ENCODE assay signal across 21 mouse cellular contexts in genomic region chr1:165695392-165696014, GRCm38 (mm10). TPM values are rescaled to one million over a fixed set of nuclear protein-coding genes. Genes with fewer than 3 reads are reported as not detected.
DNase-seq lines count a peak whose midpoint lies in the region; ATAC-seq and TF ChIP-seq lines count a peak whose summit lies in the region.
"Had no signal": no experiment of that assay in that cellular context is flagged by ENCODE, and none has a peak within 500 bp of the region (broad histone marks: within the 10 kb centered on the region; RNA-seq: fewer than 3 reads in every experiment).

No protein-coding gene starts in this region.

- DNase-seq in heart, embryonic 10.5 days (ENCODE audit: low spot score), result no peak
- no peak for DNase-seq in heart, adult 8-10 months (ENCODE audit: low spot score)
- no peak for DNase-seq in heart, adult 9 months (ENCODE audit: low spot score in 2 of 2)
- DNase-seq in kidney, adult 2 months, result no peak
- DNase-seq in forelimb bud, embryonic 11.5 days (ENCODE audit: low read depth, low spot score), result peak; percentile 54
- no peak for DNase-seq in lung, postnatal 36 days
- DNase-seq: adrenal gland, postnatal 14 days; cerebellum, adult 8-10 months; gastrocnemius, postnatal 10 days; left cerebral cortex, postnatal 4 days; liver, postnatal 0 days had no signal

- no peak overlapping the region for H3K4me3 ChIP-seq in heart, embryonic 10.5 days
- no peak overlapping the region for H3K4me3 ChIP-seq in heart, embryonic 16.5 days (ENCODE audit: low read length)
- no peak overlapping the region for H3K4me3 ChIP-seq in kidney, embryonic 15.5 days (replicated peaks)
- no peak overlapping the region for H3K4me3 ChIP-seq in kidney, adult 2 months (ENCODE audit: insufficient read depth, low read depth, low read length)
- H3K4me3 ChIP-seq: forebrain, embryonic 13.5 days; intestine, embryonic 15.5 days; left cerebral cortex, adult 2 months; neural tube, embryonic 15.5 days had no signal

- no peaks in the 10 kb centered on the region for H3K9me3 ChIP-seq in heart, embryonic 10.5 days
- no peaks in the 10 kb centered on the region for H3K9me3 ChIP-seq in heart, embryonic 16.5 days (replicated peaks; ENCODE audit: control insufficient read depth, low read length)
- H3K9me3 ChIP-seq in kidney, embryonic 15.5 days (replicated peaks), result no peaks in the 10 kb centered on the region
- H3K9me3 ChIP-seq: forebrain, embryonic 13.5 days; intestine, embryonic 15.5 days; neural tube, embryonic 15.5 days had no signal

- peaks cover 94% of the 10 kb centered on the region for H3K4me1 ChIP-seq in heart, embryonic 10.5 days
- H3K4me1 ChIP-seq in heart, embryonic 16.5 days (ENCODE audit: control insufficient read depth, insufficient read depth, low read length), result peaks cover 82% of the 10 kb centered on the region
- peaks cover 76% of the 10 kb centered on the region for H3K4me1 ChIP-seq in kidney, embryonic 15.5 days
- peaks cover 27% of the 10 kb centered on the region for H3K4me1 ChIP-seq in kidney, adult 2 months (ENCODE audit: control insufficient read depth, insufficient read depth, low read length)

- H3K27ac ChIP-seq in heart, embryonic 10.5 days, result peak overlapping the region; percentile 74
- H3K27ac ChIP-seq in heart, embryonic 16.5 days (ENCODE audit: low read length), result peak overlapping the region; percentile 19
- H3K27ac ChIP-seq in kidney, embryonic 15.5 days, result peak overlapping the region; percentile 80
- no peak overlapping the region for H3K27ac ChIP-seq in kidney, adult 2 months (ENCODE audit: insufficient read depth, low read depth, low read length)
- H3K27ac ChIP-seq: forebrain, embryonic 13.5 days; intestine, embryonic 15.5 days; left cerebral cortex, adult 2 months; neural tube, embryonic 15.5 days had no signal

- no peak for TF ChIP-seq POLR2A in kidney, adult 2 months (IDR thresholded peaks at IDR 0.05; ENCODE audit: low read depth, low read length)

- TF ChIP-seq CTCF in kidney, adult 2 months (conservative IDR thresholded peaks at IDR 0.05; ENCODE audit: insufficient read depth, insufficient read length, low read depth, low read length), result no peak

- no peak for ATAC-seq in heart, embryonic 16.5 days (replicated peaks; ENCODE audit: extremely low read depth, insufficient read depth, low FRiP score)
- ATAC-seq in kidney, embryonic 15.5 days (replicated peaks; ENCODE audit: low FRiP score), result peak; percentile 74
- ATAC-seq: forebrain, embryonic 13.5 days; hindbrain, embryonic 16.5 days; intestine, embryonic 15.5 days; liver, postnatal 0 days; lung, postnatal 0 days had no signal

- no peak overlapping the region for H3K9ac ChIP-seq in heart, embryonic 16.5 days (ENCODE audit: low read length)
- no peak overlapping the region for H3K9ac ChIP-seq in kidney, embryonic 15.5 days
- H3K9ac ChIP-seq: forebrain, embryonic 13.5 days; intestine, embryonic 15.5 days; liver, postnatal 0 days; neural tube, embryonic 15.5 days had no signal

- no peak overlapping the region for H3K4me2 ChIP-seq in heart, embryonic 16.5 days (ENCODE audit: low read depth, low read length)
- H3K4me2 ChIP-seq in kidney, embryonic 15.5 days, result no peak overlapping the region
- H3K4me2 ChIP-seq: forebrain, embryonic 13.5 days; intestine, embryonic 15.5 days; liver, embryonic 11.5 days; midbrain, embryonic 11.5 days; neural tube, embryonic 15.5 days had no signal

- H3K27me3 ChIP-seq in heart, embryonic 10.5 days (ENCODE audit: insufficient read depth, poor library complexity, severe bottlenecking), result no peaks in the 10 kb centered on the region
- no peaks in the 10 kb centered on the region for H3K27me3 ChIP-seq in heart, embryonic 16.5 days (ENCODE audit: control insufficient read depth, insufficient read depth, low read length)
- no peaks in the 10 kb centered on the region for H3K27me3 ChIP-seq in kidney, embryonic 15.5 days
- no peaks in the 10 kb centered on the region for H3K27me3 ChIP-seq in kidney, adult 2 months (replicated peaks; ENCODE audit: control insufficient read depth, insufficient read depth, low read length)
- H3K27me3 ChIP-seq: forebrain, embryonic 13.5 days; intestine, embryonic 15.5 days; neural tube, embryonic 15.5 days had no signal

- H3K36me3 ChIP-seq in heart, embryonic 10.5 days, result peaks cover 41% of the 10 kb centered on the region
- peaks cover 2% of the 10 kb centered on the region; the same call in 1 of the 2 replicates for H3K36me3 ChIP-seq in heart, embryonic 16.5 days (ENCODE audit: control insufficient read depth, insufficient read depth)
- peaks cover 4% of the 10 kb centered on the region for H3K36me3 ChIP-seq in kidney, embryonic 15.5 days
- H3K36me3 ChIP-seq in kidney, adult 2 months (ENCODE audit: control insufficient read depth, insufficient read depth, low read length), result no peaks in the 10 kb centered on the region
- H3K36me3 ChIP-seq: intestine, embryonic 15.5 days; neural tube, embryonic 15.5 days had no signal

RNA-seq across cellular contexts. Expression of gene Rcsd1, which starts 14.1 kb away (rescaled TPM):
- 100 and 130 TPM in 2 replicates for polyA plus RNA-seq in heart, embryonic 10.5 days (2016; fragmentation: Nextera tagmentation; extraction: Ambion mirVana)
- total RNA-seq in heart, adult 8-10 months (2022), result 10 to 100 TPM; 64.0 to 99.3 (median 73.2) TPM
- 99.3 and 111 TPM in 2 replicates for polyA plus RNA-seq in heart, embryonic 16.5 days (2015; fragmentation: Nextera tagmentation; extraction: Ambion mirVana)
- 56.2 and 57.8 TPM in 2 replicates for polyA plus RNA-seq in kidney, embryonic 15.5 days (2015; fragmentation: Nextera tagmentation; extraction: Ambion mirVana)
- 11.7 and 15.6 TPM in 2 replicates for polyA plus RNA-seq in kidney, adult 2 months (2012; rRNA removed)
